Mouse (Mus musculus) thymus, adult 2 months (tissue): ENCODE results near the gene Creb5. TPM values are rescaled to one million over a fixed set of nuclear protein-coding genes. Genes with fewer than 3 reads are reported as not detected.

Experiments used
- DNase-seq: peaks from one replicate; pipeline ENCODE4 v3.0.0; 2021
- H3K27ac ChIP-seq: fragments of 200-500 bp; 2 replicates; pipeline ENCODE4 v1.5.1; 2012; ENCODE audit warnings: low read length, control low read depth; ENCODE audit not compliant: control insufficient read depth, insufficient read depth
- H3K27me3 ChIP-seq: fragments of 200-500 bp; 2 replicates; pipeline ENCODE4 v1.6.1; 2012; ENCODE audit warnings: mild to moderate bottlenecking, low read length, moderate library complexity, mixed read lengths; ENCODE audit not compliant: control insufficient read depth, insufficient read depth
- H3K36me3 ChIP-seq: fragments of 200-500 bp; 2 replicates; pipeline ENCODE4 v1.6.1; 2012; ENCODE audit warnings: mild to moderate bottlenecking, low read length, moderate library complexity; ENCODE audit not compliant: control insufficient read depth, insufficient read depth
- H3K4me1 ChIP-seq: fragments of 200-500 bp; replicated peaks from 2 replicates; pipeline ENCODE4 v1.6.1; 2012; ENCODE audit warnings: low read length; ENCODE audit not compliant: control insufficient read depth, insufficient read depth
- H3K4me3 ChIP-seq: fragments of 200-500 bp; 2 replicates; pipeline ENCODE4 v1.5.1; 2012; ENCODE audit warnings: mild to moderate bottlenecking, low read length, control low read depth, moderate library complexity; ENCODE audit not compliant: control insufficient read depth, insufficient read depth
- CTCF ChIP-seq: fragments of 200-500 bp; IDR thresholded peaks from 2 replicates; pipeline ENCODE4 v1.5.1; 2012; ENCODE audit warnings: mild to moderate bottlenecking, control low read depth, low read length, moderate library complexity, borderline replicate concordance; ENCODE audit not compliant: control insufficient read depth, poor library complexity, insufficient read depth; ENCODE audit errors: extremely low read depth
- POLR2A ChIP-seq: fragments of 200-500 bp; IDR thresholded peaks from 2 replicates; pipeline ENCODE4 v1.6.1; 2012; ENCODE audit warnings: mild to moderate bottlenecking, low read length, control low read depth, moderate library complexity; ENCODE audit not compliant: control insufficient read depth, poor library complexity, insufficient read depth; ENCODE audit errors: extremely low read depth
- WGBS: fragments of 180-500 bp; shearing (Covaris S2); methylation state at CpG from one replicate; pipeline ENCODE4 v1.1.7; 2018; 5-methylcytosine and 5-hydroxymethylcytosine counted together
- polyA plus RNA-seq: library from polyadenylated mRNA; depleted of rRNA; stranded (reverse); fragments of >200 nt; gene quantifications from 2 replicates; pipeline ENCODE4 v1.2.3, GENCODE M21; 2012

Creb5 gene
- polyA plus RNA-seq, 1 experiment, result 0.96 TPM

DNA sequence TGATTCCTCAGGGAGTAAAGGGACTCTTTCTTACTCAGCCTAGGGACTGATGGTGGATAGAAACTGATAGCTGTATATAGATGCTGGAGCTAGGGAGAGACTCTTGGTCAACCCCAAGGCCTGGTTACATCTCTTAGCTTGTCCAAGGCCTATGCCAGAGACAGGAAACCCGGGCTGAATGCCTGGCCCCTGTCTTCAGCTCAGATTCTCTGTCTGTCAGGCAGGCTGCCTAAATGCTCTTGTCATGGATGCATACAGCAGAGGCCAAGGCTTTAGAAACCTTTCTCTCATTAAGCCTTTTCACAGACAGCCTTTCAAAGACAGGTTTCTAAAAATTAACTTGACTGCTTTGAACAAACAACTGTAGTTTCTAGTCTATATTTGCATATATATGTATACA is 5.9 kb downstream of the Creb5 start:
- no peaks in the 10 kb centered on the region for H3K36me3 ChIP-seq
- no peak overlapping the region for H3K4me3 ChIP-seq
- no peaks in the 10 kb centered on the region; the same call in 1 of the 2 replicates for H3K4me1 ChIP-seq
- no peak for TF ChIP-seq CTCF
- TF ChIP-seq POLR2A, result no peak
- 95% methylated on average over 1 of the region's 1 CpGs for whole genome bisulfite sequencing
- DNase-seq, result no peak
- peaks cover 14% of the 10 kb centered on the region for H3K27me3 ChIP-seq
- H3K27ac ChIP-seq, result no peak overlapping the region

DNA sequence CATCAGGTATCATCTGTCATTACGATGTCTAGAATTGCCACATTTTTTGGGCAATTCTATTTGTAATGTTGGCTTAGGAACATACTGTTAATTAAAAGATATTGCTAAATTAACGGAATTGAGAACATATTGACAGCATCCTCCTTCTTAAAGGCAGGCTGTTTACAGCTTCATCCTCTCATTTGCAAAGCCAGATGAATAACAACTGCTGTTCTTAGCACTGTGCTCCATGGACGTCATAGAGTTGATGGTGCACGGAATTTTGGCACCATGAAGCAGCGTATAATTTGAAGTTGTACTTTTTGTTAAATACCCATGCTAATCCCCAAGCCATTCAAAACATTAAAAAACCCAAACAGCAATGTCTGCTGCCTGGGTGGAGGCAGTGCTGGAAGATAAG is 10.8 kb downstream of the Creb5 start:
- TF ChIP-seq CTCF, result no peak
- no peak for TF ChIP-seq POLR2A
- DNase-seq, result no peak
- H3K4me1 ChIP-seq, result no peaks in the 10 kb centered on the region
- WGBS, result 92% methylated on average over 5 of the region's 5 CpGs
- no peaks in the 10 kb centered on the region for H3K27me3 ChIP-seq
- no peaks in the 10 kb centered on the region for H3K36me3 ChIP-seq
- H3K27ac ChIP-seq, result no peak overlapping the region
- no peak overlapping the region for H3K4me3 ChIP-seq

DNA sequence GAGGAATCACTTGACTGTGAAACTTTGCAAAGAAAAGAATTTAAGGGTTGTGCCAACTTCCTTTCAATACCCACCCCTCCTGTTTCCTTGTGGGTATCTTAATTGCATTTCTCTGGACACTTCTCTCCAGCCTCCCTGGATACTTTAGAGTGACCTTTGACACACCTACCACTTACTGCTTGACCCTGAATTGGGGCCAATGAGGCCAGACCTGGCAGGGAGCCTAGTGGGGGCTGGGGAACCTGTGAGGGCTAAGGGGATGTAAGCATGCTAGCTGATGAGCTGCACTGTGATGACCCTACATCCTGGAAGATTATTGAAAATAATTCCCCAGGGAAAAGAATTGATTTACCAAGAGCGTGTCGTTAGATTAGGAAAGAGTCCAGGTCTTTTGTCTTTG is 17.1 kb downstream of the Creb5 start:
- no peaks in the 10 kb centered on the region for H3K36me3 ChIP-seq
- no peak for TF ChIP-seq CTCF
- TF ChIP-seq POLR2A, result no peak
- no peaks in the 10 kb centered on the region for H3K27me3 ChIP-seq
- DNase-seq, result no peak
- H3K27ac ChIP-seq, result no peak overlapping the region
- H3K4me1 ChIP-seq, result no peaks in the 10 kb centered on the region
- WGBS, result 98% methylated on average over 2 of the region's 2 CpGs
- H3K4me3 ChIP-seq, result no peak overlapping the region

DNA sequence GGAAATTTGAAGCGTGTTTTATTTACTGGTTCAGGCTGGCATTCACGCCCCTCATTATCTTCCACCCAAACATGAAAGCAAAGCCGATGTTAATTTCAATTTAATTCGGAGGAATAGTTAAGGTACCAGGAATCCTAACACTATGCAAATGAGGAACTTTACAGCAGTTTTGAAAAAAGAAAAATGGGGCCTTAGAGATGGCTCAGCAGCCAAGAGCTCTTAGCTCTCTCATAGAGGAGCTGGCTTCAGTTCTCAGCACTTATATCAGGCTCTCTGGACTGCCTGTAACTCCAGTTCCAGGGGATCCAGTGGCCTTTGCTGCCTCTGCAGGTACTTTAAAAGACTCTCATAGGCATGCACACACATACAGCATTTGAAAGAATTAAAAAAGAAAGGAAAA is 19.1 kb downstream of the Creb5 start:
- Histone ChIP-seq H3K4me3 (no peak overlapping the region), H3K4me1 (no peaks in the 10 kb centered on the region), H3K27ac (no peak overlapping the region), H3K36me3 (no peaks in the 10 kb centered on the region), H3K27me3 (no peaks in the 10 kb centered on the region)
- 94% methylated on average over 4 of the region's 4 CpGs for WGBS
- no peak for DNase-seq
- TF ChIP-seq CTCF (no peak), POLR2A (no peak)

DNA sequence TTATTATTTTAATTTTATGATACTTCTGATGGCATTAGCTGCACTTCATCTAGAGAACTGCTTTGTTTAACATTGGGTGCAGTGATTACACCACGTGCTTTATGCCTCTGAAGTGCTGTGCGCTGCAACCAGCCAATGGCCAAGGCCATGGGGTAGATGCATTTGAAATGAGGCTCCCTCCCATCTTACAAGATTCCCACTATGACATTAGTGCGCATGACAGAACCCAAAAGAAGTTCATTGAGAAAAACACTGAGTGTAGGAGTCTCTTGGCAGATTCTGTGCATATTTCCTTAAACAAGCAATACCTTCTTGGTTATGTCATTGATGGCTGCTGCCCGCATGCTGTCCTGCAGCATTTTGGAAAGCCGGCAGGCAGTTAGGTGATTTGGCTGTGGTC is 19.6 kb downstream of the Creb5 start:
- TF ChIP-seq CTCF (no peak), POLR2A (no peak)
- Histone ChIP-seq H3K36me3 (no peaks in the 10 kb centered on the region), H3K4me3 (no peak overlapping the region), H3K27me3 (no peaks in the 10 kb centered on the region), H3K4me1 (no peaks in the 10 kb centered on the region), H3K27ac (no peak overlapping the region)
- 97% methylated on average over 5 of the region's 5 CpGs for WGBS
- no peak for DNase-seq

DNA sequence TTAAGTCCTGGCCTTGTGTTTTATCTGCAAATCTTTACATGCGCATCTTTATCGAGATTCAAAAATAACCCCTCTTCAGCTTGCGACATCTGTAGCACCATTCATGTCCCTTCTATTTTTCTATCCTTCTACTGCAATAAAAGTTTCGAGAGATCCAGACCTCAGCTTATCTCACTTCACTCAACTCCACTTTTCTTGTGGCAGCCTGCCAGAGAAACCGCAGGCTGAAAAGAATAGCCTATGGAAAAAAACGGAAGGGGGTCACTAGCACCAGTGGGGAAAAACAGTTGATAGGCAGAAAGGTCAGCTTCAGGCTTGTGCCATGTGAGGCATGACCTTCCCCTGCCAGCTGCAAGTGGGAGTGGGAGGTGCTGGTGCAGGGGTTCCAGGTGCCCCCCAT is 21.6 kb downstream of the Creb5 start:
- DNase-seq, result no peak
- no peak overlapping the region for H3K27ac ChIP-seq
- 20% methylated on average over 6 of the region's 6 CpGs for WGBS
- no peaks in the 10 kb centered on the region for H3K27me3 ChIP-seq
- TF ChIP-seq CTCF (no peak), POLR2A (no peak)
- H3K4me3 ChIP-seq, result no peak overlapping the region
- H3K4me1 ChIP-seq, result no peaks in the 10 kb centered on the region
- H3K36me3 ChIP-seq, result no peaks in the 10 kb centered on the region

DNA sequence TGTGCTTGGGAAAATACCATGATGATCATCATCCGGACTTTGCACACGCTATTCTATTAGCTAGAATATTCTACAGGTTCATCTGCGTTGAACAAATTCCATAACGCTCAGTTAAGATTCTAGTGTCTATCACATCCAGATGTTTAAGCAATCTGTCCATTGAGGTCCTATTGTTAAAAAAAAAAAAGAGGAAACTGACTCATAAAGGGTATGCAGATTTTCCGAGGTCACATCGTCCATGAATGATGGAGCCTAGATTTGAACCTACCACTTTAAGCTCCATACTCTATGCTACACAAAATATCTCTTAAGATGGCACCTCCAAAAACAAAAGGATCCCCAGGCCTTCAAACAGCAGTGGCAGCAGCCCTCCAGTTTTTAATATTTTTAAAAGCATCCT is 26.5 kb downstream of the Creb5 start:
- no peaks in the 10 kb centered on the region for H3K27me3 ChIP-seq
- DNase-seq, result no peak
- no peak overlapping the region for H3K4me3 ChIP-seq
- no peaks in the 10 kb centered on the region for H3K36me3 ChIP-seq
- WGBS, result 84% methylated on average over 6 of the region's 6 CpGs
- H3K4me1 ChIP-seq, result no peaks in the 10 kb centered on the region
- TF ChIP-seq POLR2A (no peak), CTCF (no peak)
- H3K27ac ChIP-seq, result no peak overlapping the region
